Mouse (Mus musculus) kidney, adult 2 months (tissue): Measurements from ENCODE around the gene Fbxo46. TPM values are rescaled to one million over a fixed set of nuclear protein-coding genes. Genes with fewer than 3 reads are reported as not detected.

Experiments
- DNase-seq: peaks from one replicate; pipeline ENCODE4 v3.0.0; 2021
- H3K27ac ChIP-seq: fragments of 200-500 bp; 2 replicates; pipeline ENCODE4 v1.5.1; 2012; ENCODE audit warnings: low read depth, low read length, control low read depth, inconsistent platforms; ENCODE audit not compliant: insufficient read depth
- H3K27me3 ChIP-seq: fragments of 200-500 bp; replicated peaks from 2 replicates; pipeline ENCODE4 v1.6.1; 2012; ENCODE audit warnings: mild to moderate bottlenecking, moderate library complexity, low read length, inconsistent platforms; ENCODE audit not compliant: control insufficient read depth, insufficient read depth
- H3K36me3 ChIP-seq: fragments of 200-500 bp; 2 replicates; pipeline ENCODE4 v1.6.1; 2012; ENCODE audit warnings: mild to moderate bottlenecking, moderate library complexity, low read length, inconsistent platforms; ENCODE audit not compliant: control insufficient read depth, insufficient read depth
- H3K4me1 ChIP-seq: fragments of 200-500 bp; 2 replicates; pipeline ENCODE4 v1.6.1; 2011; ENCODE audit warnings: low read length; ENCODE audit not compliant: control insufficient read depth, insufficient read depth
- H3K4me3 ChIP-seq: fragments of 200-500 bp; 2 replicates; pipeline ENCODE4 v1.5.1; 2011; ENCODE audit warnings: mild to moderate bottlenecking, low read depth, low read length, control low read depth; ENCODE audit not compliant: insufficient read depth
- CTCF ChIP-seq: fragments of 200-500 bp; conservative IDR thresholded peaks from 2 replicates; pipeline ENCODE4 v1.5.1; 2011; ENCODE audit warnings: low read depth, mild to moderate bottlenecking, control low read depth, low read length, moderate library complexity, mixed read lengths; ENCODE audit not compliant: insufficient read depth, insufficient read length
- POLR2A ChIP-seq: fragments of 200-500 bp; IDR thresholded peaks from one replicate; pipeline ENCODE4 v1.6.1; 2011; ENCODE audit warnings: low read depth, low read length, control low read depth
- WGBS: fragments of 180-500 bp; shearing (Covaris S2); methylation state at CpG from one replicate; pipeline ENCODE4 v1.1.7; 2018; 5-methylcytosine and 5-hydroxymethylcytosine counted together
- polyA plus RNA-seq: library from polyadenylated mRNA; depleted of rRNA; stranded (reverse); fragments of >200 nt; gene quantifications from 2 replicates; pipeline ENCODE4 v1.2.3, GENCODE M21; 2012; rRNA removed

Fbxo46 gene
- polyA plus RNA-seq, 1 experiment = 9.2 TPM

DNA sequence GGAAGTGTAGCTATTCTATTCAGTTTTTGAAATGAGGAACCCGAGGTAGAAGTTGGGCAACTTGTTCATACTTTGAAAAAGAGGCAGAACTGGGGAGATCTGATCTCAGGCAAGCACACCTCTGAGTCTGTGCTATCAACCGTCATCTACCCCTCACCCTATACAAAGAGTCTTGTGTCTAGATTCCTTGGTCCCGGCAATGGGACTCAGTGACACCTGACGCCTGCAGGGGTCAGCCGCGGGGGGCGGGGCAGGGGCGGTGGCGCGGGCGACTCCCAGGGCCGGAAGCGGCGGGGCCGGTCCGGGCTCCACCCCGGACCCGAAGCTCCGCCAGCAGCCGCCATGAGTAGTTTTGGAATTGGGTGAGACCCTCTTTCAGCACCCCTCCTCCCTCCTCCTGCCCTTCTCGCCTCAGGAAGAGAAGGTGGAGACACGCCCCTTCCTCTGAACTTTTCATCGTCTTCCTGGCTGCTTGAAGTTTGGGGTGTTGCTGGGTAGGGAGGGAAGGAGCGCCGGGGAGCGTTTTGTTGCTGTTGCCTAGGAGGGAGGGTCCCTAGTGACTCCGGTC lies 61.3 kb downstream of the Fbxo46 start:
- peak overlapping the region; percentile 84 for H3K4me3 ChIP-seq
- H3K4me1 ChIP-seq = peaks cover 13% of the 10 kb centered on the region
- H3K27me3 ChIP-seq = no peaks in the 10 kb centered on the region; the same call in none of the 2 replicates
- no peaks in the 10 kb centered on the region for H3K36me3 ChIP-seq
- DNase-seq = peak; percentile 63
- TF ChIP-seq POLR2A (no peak), CTCF (no peak)
- H3K27ac ChIP-seq = 0 out of 2 replicates have a peak overlapping the region, but pooled peaks have one; percentile 8
- under 1% methylated on average over 27 of the region's 27 CpGs for WGBS

DNA sequence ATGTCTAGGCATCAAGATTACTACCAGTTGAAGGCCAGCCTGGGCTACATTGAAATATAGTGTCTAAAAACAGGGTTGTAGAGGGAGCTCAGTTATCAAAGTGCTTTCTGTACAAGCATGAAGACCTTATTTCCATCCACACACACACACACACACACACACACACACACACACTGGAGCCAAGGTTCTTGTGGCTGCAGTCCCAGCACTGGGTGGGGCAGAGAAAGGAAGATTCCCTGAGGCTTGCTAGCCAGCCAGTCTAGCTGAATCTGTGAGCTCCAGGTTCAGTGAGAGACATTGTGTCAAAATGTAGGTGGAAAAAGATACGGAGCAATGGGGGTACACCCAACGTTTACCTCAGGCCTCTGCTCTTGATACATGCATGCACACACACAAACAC lies 64.6 kb downstream of the Fbxo46 start:
- 63% methylated on average over 2 of the region's 2 CpGs for WGBS
- peaks cover 13% of the 10 kb centered on the region for H3K4me1 ChIP-seq
- H3K27me3 ChIP-seq = no peaks in the 10 kb centered on the region
- DNase-seq = peak; percentile 31
- TF ChIP-seq CTCF = no peak
- no peak for TF ChIP-seq POLR2A
- no peak overlapping the region for H3K4me3 ChIP-seq
- H3K27ac ChIP-seq = peak overlapping the region; percentile 42
- H3K36me3 ChIP-seq = no peaks in the 10 kb centered on the region

DNA sequence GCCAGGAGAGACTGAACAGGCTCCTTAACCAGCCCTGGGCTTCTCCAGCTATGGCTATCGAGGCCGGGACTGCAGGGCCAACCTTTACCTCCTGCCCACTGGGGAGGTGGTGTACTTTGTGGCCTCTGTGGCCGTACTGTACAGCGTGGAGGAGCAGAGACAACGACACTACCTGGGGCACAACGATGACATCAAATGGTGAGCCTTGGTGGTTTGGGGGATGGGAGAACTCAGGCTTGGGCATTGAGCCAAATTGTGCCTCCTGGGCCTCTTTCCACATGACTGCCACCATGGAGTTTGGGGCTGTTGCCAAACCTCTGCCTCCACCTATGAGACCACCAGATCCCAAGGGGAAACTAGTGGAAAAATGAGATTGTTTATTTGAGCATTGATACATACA lies 65.1 kb downstream of the Fbxo46 start:
- H3K27ac ChIP-seq = peak overlapping the region; percentile 42
- peak; percentile 49 for DNase-seq
- TF ChIP-seq POLR2A (no peak), CTCF (no peak)
- no peaks in the 10 kb centered on the region for H3K36me3 ChIP-seq
- WGBS = 27% methylated on average over 6 of the region's 6 CpGs
- H3K27me3 ChIP-seq = no peaks in the 10 kb centered on the region
- H3K4me1 ChIP-seq = peaks cover 13% of the 10 kb centered on the region
- H3K4me3 ChIP-seq = no peak overlapping the region

Other genes with a start within 250 kb of the Fbxo46 start
- gene Pglyrp1, start 248.5 kb upstream of the Fbxo46 start, polyA plus RNA-seq = 2.3 and 5.9 TPM in 2 replicates
- gene Ccdc61, start 209.4 kb upstream of the Fbxo46 start, polyA plus RNA-seq = 19.8 and 21.3 TPM in 2 replicates
- gene Nova2, start 194.0 kb upstream of the Fbxo46 start, polyA plus RNA-seq = 0.80 and 1.1 TPM in 2 replicates
- gene Nanos2, start 132.5 kb upstream of the Fbxo46 start, polyA plus RNA-seq = not detected in 2 replicates
- gene Mypop, start 128.6 kb upstream of the Fbxo46 start, polyA plus RNA-seq = 7.6 and 8.7 TPM in 2 replicates
- 18.1 and 21.1 TPM in 2 replicates for gene Irf2bp1, start 115.8 kb upstream of the Fbxo46 start, polyA plus RNA-seq
- gene Foxa3, start 96.3 kb upstream of the Fbxo46 start, polyA plus RNA-seq = 0.13 and 0.16 TPM in 2 replicates
- gene Sympk, start 95.5 kb upstream of the Fbxo46 start, polyA plus RNA-seq = 59.8 and 68.9 TPM in 2 replicates
- 0.05 TPM in 2 replicates for gene Rsph6a, start 65.2 kb upstream of the Fbxo46 start, polyA plus RNA-seq
- gene Dmwd, start 43.6 kb upstream of the Fbxo46 start, polyA plus RNA-seq = 59.8 and 76.3 TPM in 2 replicates
- gene Dmpk, start 36.0 kb upstream of the Fbxo46 start, polyA plus RNA-seq = 52.7 and 53.0 TPM in 2 replicates
- gene Six5, start 25.3 kb upstream of the Fbxo46 start, polyA plus RNA-seq = 14.1 and 22.2 TPM in 2 replicates
- gene Gm4969, start 1.5 kb upstream of the Fbxo46 start, polyA plus RNA-seq = 0.03 and 0.04 TPM in 2 replicates
- 11.9 and 12.1 TPM in 2 replicates for gene Qpctl, start 29.4 kb downstream of the Fbxo46 start, polyA plus RNA-seq
- 34.8 and 42.2 TPM in 2 replicates for gene Snrpd2, start 29.9 kb downstream of the Fbxo46 start, polyA plus RNA-seq
- 0.13 and 0.20 TPM in 2 replicates for gene Gipr, start 46.3 kb downstream of the Fbxo46 start, polyA plus RNA-seq
- gene Eml2, start 56.6 kb downstream of the Fbxo46 start, polyA plus RNA-seq = 38.8 and 39.0 TPM in 2 replicates
- gene Gpr4, start 92.7 kb downstream of the Fbxo46 start, polyA plus RNA-seq = 10.1 and 10.8 TPM in 2 replicates
- gene Opa3, start 108.5 kb downstream of the Fbxo46 start, polyA plus RNA-seq = 41.7 and 48.5 TPM in 2 replicates
- 69.5 and 71.5 TPM in 2 replicates for gene Vasp, start 152.0 kb downstream of the Fbxo46 start, polyA plus RNA-seq
- gene Ppm1n, start 160.2 kb downstream of the Fbxo46 start, polyA plus RNA-seq = not detected in 2 replicates
- 7.6 and 19.1 TPM in 2 replicates for gene Rtn2, start 162.8 kb downstream of the Fbxo46 start, polyA plus RNA-seq
- gene Fosb, start 190.2 kb downstream of the Fbxo46 start, polyA plus RNA-seq = 0.17 and 0.19 TPM in 2 replicates
- gene Ercc1, start 224.9 kb downstream of the Fbxo46 start, polyA plus RNA-seq = 27.6 and 31.9 TPM in 2 replicates
- 5.3 and 5.9 TPM in 2 replicates for gene Cd3eap, start 239.6 kb downstream of the Fbxo46 start, polyA plus RNA-seq
- 5.9 and 6.8 TPM in 2 replicates for gene Ppp1r13l, start 239.9 kb downstream of the Fbxo46 start, polyA plus RNA-seq